Mouse (Mus musculus): Measurements from ENCODE around the gene Mmp2.

Gene Mmp2

DNA sequence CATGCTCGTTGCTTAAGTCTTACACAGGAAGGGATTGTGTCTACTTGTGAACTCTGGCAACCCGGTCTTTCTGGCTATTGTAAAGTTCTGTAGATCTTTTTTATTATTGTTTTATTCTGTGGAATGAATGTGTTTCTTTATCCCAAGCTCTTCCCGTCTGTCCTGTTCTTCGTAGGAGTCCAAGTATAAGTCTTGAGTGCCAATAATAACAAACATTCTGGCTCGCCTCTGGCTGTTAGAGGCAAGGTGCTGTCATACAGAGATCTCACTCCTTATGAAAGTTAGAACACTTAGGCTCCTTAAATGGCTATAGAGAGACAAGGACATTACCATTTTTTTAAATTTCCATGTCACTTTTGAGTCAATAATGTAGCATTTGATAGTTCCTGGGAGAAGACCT is 69.5 kb downstream of the Mmp2 start:
- DNase-seq (ENCODE audit: low spot score), result no peak

- no peak for DNase-seq (ENCODE audit: low spot score)
Measured at GRCm38 (mm10) chr8:92897794-92898193, 70.7 kb downstream of the Mmp2 start.

- DNase-seq (ENCODE audit: low spot score), result no peak
Measured at GRCm38 (mm10) chr8:92899590-92899989, 72.5 kb downstream of the Mmp2 start.

DNA sequence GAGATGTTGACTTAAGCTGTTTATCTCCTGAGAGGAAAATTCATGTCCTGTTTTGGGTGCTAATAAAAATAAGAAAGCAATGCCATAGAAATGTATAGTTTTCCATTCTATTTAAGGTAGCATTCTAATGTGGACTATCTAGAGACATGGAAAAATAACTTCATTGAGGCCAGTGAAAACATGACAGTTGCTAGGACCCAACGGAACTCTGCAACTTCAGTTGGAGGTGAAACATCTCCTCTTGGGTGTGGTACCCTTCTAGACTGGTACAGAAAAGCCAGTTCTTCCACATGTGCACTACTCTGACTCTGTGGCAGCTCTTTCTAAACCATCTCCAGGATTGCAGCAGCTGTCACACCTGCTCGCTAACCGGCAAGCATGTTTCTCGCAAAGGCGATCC is 74.0 kb downstream of the Mmp2 start, which contains the start of gene Capns2:
Gene Capns2 (plus strand): TSS at position 301 of the 400 bp plus-strand sequence.
- DNase-seq (ENCODE audit: low spot score), result no peak

GRCm38 (mm10) chr8:92902981-92903380 is 75.9 kb downstream of the Mmp2 start:
- DNase-seq (ENCODE audit: low spot score), result no peak

Data from embryo, embryonic 10.5 days (tissue).